Comparison of ENCODE assay signal across 28 mouse cellular contexts in genomic region chr17:36830470-36830869, GRCm38 (mm10). TPM values are rescaled to one million over a fixed set of nuclear protein-coding genes. Genes with fewer than 3 reads are reported as not detected.
A peak's percentile ranks its signal among the peaks of the same experiment; 100 is the strongest.
DNase-seq lines count a peak whose midpoint lies in the region; ATAC-seq and TF ChIP-seq lines count a peak whose summit lies in the region.
"Had no signal": no experiment of that assay in that cellular context is flagged by ENCODE, and none has a peak within 500 bp of the region (broad histone marks: within the 10 kb centered on the region; RNA-seq: fewer than 3 reads in every experiment).

No protein-coding gene starts in this region.

- H3K4me1 ChIP-seq in heart, embryonic 12.5 days (replicated peaks), result no peaks in the 10 kb centered on the region
- H3K4me1 ChIP-seq in intestine, embryonic 14.5 days (replicated peaks; ENCODE audit: control insufficient read depth, insufficient read depth, low read length), result no peaks in the 10 kb centered on the region
- no peaks in the 10 kb centered on the region for H3K4me1 ChIP-seq in intestine, postnatal 0 days (replicated peaks; ENCODE audit: control insufficient read depth, insufficient read depth, low read length)
- H3K4me1 ChIP-seq in liver, adult 2 months (ENCODE audit: control insufficient read depth, insufficient read depth, low read length), result peaks cover 3% of the 10 kb centered on the region; the same call in 1 of the 2 replicates
- H3K4me1 ChIP-seq in CH12.LX (ENCODE audit: control insufficient read depth in 1 of 2, insufficient read depth in 2 of 2), result no peaks in the 10 kb centered on the region

- no peak for TF ChIP-seq EP300 in CH12.LX (IDR thresholded peaks at IDR 0.05; ENCODE audit: low read length)

- H3K4me3 ChIP-seq in heart, embryonic 12.5 days, result no peak overlapping the region
- no peak overlapping the region for H3K4me3 ChIP-seq in intestine, embryonic 14.5 days (ENCODE audit: low read depth, low read length)
- H3K4me3 ChIP-seq in intestine, postnatal 0 days (ENCODE audit: low read depth, low read length), result no peak overlapping the region
- no peak overlapping the region for H3K4me3 ChIP-seq in liver, adult 2 months (ENCODE audit: insufficient read depth, low read depth, low read length)
- H3K4me3 ChIP-seq in CH12.LX (replicated peaks in 1 of 3; ENCODE audit: low read depth in 2 of 3, low read length in 2 of 3, poor library complexity in 1 of 3), result no peak overlapping the region

- H3K36me3 ChIP-seq in heart, embryonic 12.5 days, result no peaks in the 10 kb centered on the region
- no peaks in the 10 kb centered on the region for H3K36me3 ChIP-seq in intestine, embryonic 14.5 days (ENCODE audit: control insufficient read depth, insufficient read depth, low read length)
- no peaks in the 10 kb centered on the region for H3K36me3 ChIP-seq in intestine, postnatal 0 days (ENCODE audit: control insufficient read depth, insufficient read depth)
- no peaks in the 10 kb centered on the region for H3K36me3 ChIP-seq in liver, adult 2 months (ENCODE audit: control insufficient read depth, insufficient read depth, low read length)
- H3K36me3 ChIP-seq in CH12.LX (replicated peaks in 1 of 2; ENCODE audit: control insufficient read depth in 1 of 2, insufficient read depth in 1 of 2, low read length in 1 of 2), result no peaks in the 10 kb centered on the region
- H3K36me3 ChIP-seq: G1E had no signal

- no peak overlapping the region for H3K27ac ChIP-seq in heart, embryonic 12.5 days (ENCODE audit: poor library complexity, severe bottlenecking)
- H3K27ac ChIP-seq in intestine, embryonic 14.5 days (ENCODE audit: low read depth), result no peak overlapping the region
- H3K27ac ChIP-seq in intestine, postnatal 0 days (ENCODE audit: low read depth, low read length), result no peak overlapping the region
- H3K27ac ChIP-seq in liver, adult 2 months (replicated peaks; ENCODE audit: insufficient read depth, low read depth, low read length), result no peak overlapping the region
- H3K27ac ChIP-seq in CH12.LX (ENCODE audit: insufficient read depth, low read depth), result no peak overlapping the region

- H3K9me3 ChIP-seq in heart, embryonic 12.5 days (replicated peaks), result no peaks in the 10 kb centered on the region
- no peaks in the 10 kb centered on the region for H3K9me3 ChIP-seq in intestine, embryonic 14.5 days (ENCODE audit: control insufficient read depth, low read length)
- H3K9me3 ChIP-seq in intestine, postnatal 0 days (ENCODE audit: control insufficient read depth), result no peaks in the 10 kb centered on the region
- H3K9me3 ChIP-seq in CH12.LX (replicated peaks; ENCODE audit: low read length), result no peaks in the 10 kb centered on the region
- H3K9me3 ChIP-seq: G1E had no signal

- in situ Hi-C loops in CH12.LX (cut with MboI; ENCODE audit: low pct_ligation_motif_present, low pct_unique_long_range_greater_than_20kb, low sequenced_read_pairs), result no loop called here

- no peak for TF ChIP-seq RAD21 in CH12.LX (IDR thresholded peaks at IDR 0.05; ENCODE audit: low read depth, low read length)

- no peaks in the 10 kb centered on the region for H3K79me2 ChIP-seq in liver, adult 2 months (ENCODE audit: control insufficient read depth, insufficient read depth, low read length)
- no peaks in the 10 kb centered on the region for H3K79me2 ChIP-seq in CH12.LX (replicated peaks; ENCODE audit: control insufficient read depth, extremely low read depth, insufficient read depth, poor library complexity, severe bottlenecking)

- dilution Hi-C loops in CH12.LX (cut with MboI; ENCODE audit: extremely low pct_ligation_motif_present, extremely low pct_unique_long_range_greater_than_20kb, low sequenced_read_pairs), result no loop called here

- DNase-seq in heart, adult 11 months, result peak; percentile 60
- peak; percentile 35 for DNase-seq in intestine, embryonic 14.5 days (ENCODE audit: low spot score)
- DNase-seq in liver, adult 2 months (ENCODE audit: extremely low read depth, low read depth, low spot score), result peak; percentile 28
- DNase-seq in liver, result no peak
- no peak for DNase-seq in CH12.LX (ENCODE audit: extremely low read depth)
- DNase-seq: adrenal gland, adult 2 months; adrenal gland, adult 8-10 months; adrenal gland, postnatal 10 days; adrenal gland, postnatal 14 days; adrenal gland, postnatal 25 days; adrenal gland, postnatal 36 days; B cell, adult 2 months; cerebellum, adult 11 months; cerebellum, adult 11-12 months; cerebellum, adult 18-20 months had no signal

- no peak for TF ChIP-seq POLR2A in liver, adult 2 months (IDR thresholded peaks at IDR 0.05; ENCODE audit: extremely low read depth, insufficient read depth, low read length)
- TF ChIP-seq POLR2A in CH12.LX (IDR thresholded peaks at IDR 0.05; ENCODE audit: low read depth, low read length), result no peak

- WGBS in heart, embryonic 12.5 days, result 65% methylated on average over 3 of the region's 3 CpGs
- WGBS in intestine, embryonic 14.5 days, result 71% methylated on average over 3 of the region's 3 CpGs
- 69% methylated on average over 3 of the region's 3 CpGs for WGBS in intestine, postnatal 0 days
- 40% methylated on average over 3 of the region's 3 CpGs for WGBS in liver, adult 2 months

- H3K27me3 ChIP-seq in heart, embryonic 12.5 days (replicated peaks), result no peaks in the 10 kb centered on the region
- H3K27me3 ChIP-seq in intestine, embryonic 14.5 days (replicated peaks; ENCODE audit: control insufficient read depth, insufficient read depth, low read length), result no peaks in the 10 kb centered on the region
- H3K27me3 ChIP-seq in intestine, postnatal 0 days (replicated peaks; ENCODE audit: control insufficient read depth, insufficient read depth, low read length), result no peaks in the 10 kb centered on the region
- no peaks in the 10 kb centered on the region for H3K27me3 ChIP-seq in liver, adult 2 months (ENCODE audit: control insufficient read depth, insufficient read depth, low read length)
- peaks cover 23% of the 10 kb centered on the region for H3K27me3 ChIP-seq in CH12.LX (replicated peaks)

- no peak overlapping the region for H3K9ac ChIP-seq in heart, embryonic 12.5 days
- no peak overlapping the region for H3K9ac ChIP-seq in intestine, embryonic 14.5 days (ENCODE audit: low read length)
- no peak overlapping the region for H3K9ac ChIP-seq in intestine, postnatal 0 days (ENCODE audit: low read depth, low read length)
- no peak overlapping the region for H3K9ac ChIP-seq in liver, adult 2 months (ENCODE audit: low read depth, low read length)
- no peak overlapping the region for H3K9ac ChIP-seq in CH12.LX (ENCODE audit: insufficient read depth, low read depth)

- TF ChIP-seq CTCF in intestine, postnatal 0 days (IDR thresholded peaks at IDR 0.05; ENCODE audit: low read depth), result no peak
- no peak for TF ChIP-seq CTCF in liver, adult 2 months (IDR thresholded peaks at IDR 0.05; ENCODE audit: low read depth, low read length)
- no peak for TF ChIP-seq CTCF in CH12.LX (conservative IDR thresholded peaks at IDR 0.05 in 1 of 2, IDR thresholded peaks at IDR 0.05 in 1 of 2; ENCODE audit: low read depth in 2 of 2, low read length in 2 of 2)

- H3K4me2 ChIP-seq in heart, embryonic 12.5 days, result no peak overlapping the region
- H3K4me2 ChIP-seq in intestine, embryonic 14.5 days (ENCODE audit: low read length), result no peak overlapping the region
- no peak overlapping the region for H3K4me2 ChIP-seq in intestine, postnatal 0 days (replicated peaks; ENCODE audit: low read depth)
- no peak overlapping the region for H3K4me2 ChIP-seq in CH12.LX (ENCODE audit: insufficient read depth, low read depth, poor library complexity, severe bottlenecking)

- ATAC-seq in heart, embryonic 12.5 days (ENCODE audit: insufficient number of reproducible peaks, low FRiP score), result no peak
- ATAC-seq in intestine, embryonic 14.5 days (replicated peaks; ENCODE audit: low FRiP score, low TSS enrichment, low read depth), result no peak
- ATAC-seq in intestine, postnatal 0 days, result no peak
- no peak for ATAC-seq in megakaryocyte-erythroid progenitor cell, adult 5-6 weeks (replicated peaks; ENCODE audit: low FRiP score, low TSS enrichment, poor library complexity, severe bottlenecking)
- ATAC-seq: activated CD4-positive, CD25-positive, alpha-beta regulatory T cell, adult 4 months; CD4-positive, CD25-positive, alpha-beta regulatory T cell, adult 4 months; Patski had no signal

RNA-seq across cellular contexts. Expression of gene Trim26, which starts 6.5 kb away (rescaled TPM):
- 28.8 and 28.9 TPM in 2 replicates for polyA plus RNA-seq in heart, embryonic 12.5 days (2016; fragmentation: Nextera tagmentation; extraction: Ambion mirVana)
- polyA plus RNA-seq in intestine, embryonic 14.5 days (2014; fragmentation: Nextera tagmentation; extraction: Ambion mirVana), result 40.0 and 41.9 TPM in 2 replicates
- polyA plus RNA-seq in intestine, postnatal 0 days (2015; fragmentation: Nextera tagmentation; extraction: Ambion mirVana), result 27.4 and 32.2 TPM in 2 replicates
- 13.5 and 14.0 TPM in 2 replicates for total RNA-seq in liver, adult 2 months (2014; rRNA removed)
- polyA plus RNA-seq in liver, adult 2 months (2012; rRNA removed), result 25.8 and 27.0 TPM in 2 replicates
- total RNA-seq in CH12.LX (2012; rRNA removed) (17.1 and 19.1 TPM in 2 replicates), CH12.LX (2014; rRNA removed) (13.6 and 14.2 TPM in 2 replicates)
- polyA plus RNA-seq in CH12.LX (2012; ENCODE audit: insufficient read length, low read depth), result 67.0 and 67.1 TPM in 2 replicates
- 13.0 and 13.6 TPM in 2 replicates for total RNA-seq in megakaryocyte-erythroid progenitor cell, adult 5-6 weeks (2014; fragmentation: Nextera tagmentation)
- total RNA-seq in megakaryocyte-erythroid progenitor cell, adult 5-6 weeks (2017), result 7.7 and 9.3 TPM in 2 replicates

RNA-seq across cellular contexts. Expression of gene H2-M10.6, which starts 18.5 kb away (rescaled TPM):
- not detected in 2 replicates for polyA plus RNA-seq in heart, embryonic 12.5 days (2016; fragmentation: Nextera tagmentation; extraction: Ambion mirVana)
- not detected in 2 replicates for polyA plus RNA-seq in intestine, embryonic 14.5 days (2014; fragmentation: Nextera tagmentation; extraction: Ambion mirVana)
- polyA plus RNA-seq in intestine, postnatal 0 days (2015; fragmentation: Nextera tagmentation; extraction: Ambion mirVana), result not detected in 2 replicates
- total RNA-seq in liver, adult 2 months (2014; rRNA removed), result not detected in 2 replicates
- polyA plus RNA-seq in liver, adult 2 months (2012; rRNA removed), result not detected in 2 replicates
- total RNA-seq in CH12.LX (2012; rRNA removed) (not detected in 2 replicates), CH12.LX (2014; rRNA removed) (not detected in 2 replicates)
- polyA plus RNA-seq in CH12.LX (2012; ENCODE audit: insufficient read length, low read depth), result 0.20 and 0.27 TPM in 2 replicates
- total RNA-seq in megakaryocyte-erythroid progenitor cell, adult 5-6 weeks (2014; fragmentation: Nextera tagmentation), result not detected in 2 replicates
- not detected in 2 replicates for total RNA-seq in megakaryocyte-erythroid progenitor cell, adult 5-6 weeks (2017)
- total RNA-seq: adrenal gland, adult 18-20 months; adrenal gland, adult 2 months; adrenal gland, adult 8-10 months; adrenal gland, postnatal 10 days; adrenal gland, postnatal 14 days; adrenal gland, postnatal 25 days; adrenal gland, postnatal 36 days; adrenal gland, postnatal 4 days; ES-E14; G1E; MEL had no signal
- polyA plus RNA-seq: activated CD4-positive, CD25-positive, alpha-beta regulatory T cell, adult 4 months; adrenal gland, adult 2 months; brain, embryonic 14.5 days; C2C12; CD4-positive, CD25-positive, alpha-beta regulatory T cell, adult 4 months; G1E; Patski had no signal

RNA-seq across cellular contexts. Expression of gene Trim15, which starts 36.5 kb away (rescaled TPM):
- 0.40 and 0.47 TPM in 2 replicates for polyA plus RNA-seq in heart, embryonic 12.5 days (2016; fragmentation: Nextera tagmentation; extraction: Ambion mirVana)
- polyA plus RNA-seq in intestine, embryonic 14.5 days (2014; fragmentation: Nextera tagmentation; extraction: Ambion mirVana), result 1.2 and 1.3 TPM in 2 replicates
- 16.4 and 23.0 TPM in 2 replicates for polyA plus RNA-seq in intestine, postnatal 0 days (2015; fragmentation: Nextera tagmentation; extraction: Ambion mirVana)
- not detected in 2 replicates for total RNA-seq in liver, adult 2 months (2014; rRNA removed)
- not detected in 2 replicates for polyA plus RNA-seq in liver, adult 2 months (2012; rRNA removed)
- total RNA-seq in CH12.LX (2012; rRNA removed) (not detected in 2 replicates), CH12.LX (2014; rRNA removed) (not detected in 2 replicates)
- 0.14 TPM in 1 of 2 replicates, not detected in the other for polyA plus RNA-seq in CH12.LX (2012; ENCODE audit: insufficient read length, low read depth)
- total RNA-seq in megakaryocyte-erythroid progenitor cell, adult 5-6 weeks (2014; fragmentation: Nextera tagmentation), result not detected in 2 replicates
- not detected in 2 replicates for total RNA-seq in megakaryocyte-erythroid progenitor cell, adult 5-6 weeks (2017)
- total RNA-seq: adrenal gland, adult 18-20 months; adrenal gland, adult 2 months; adrenal gland, postnatal 10 days; adrenal gland, postnatal 14 days; adrenal gland, postnatal 25 days; adrenal gland, postnatal 4 days; ES-E14; MEL had no signal
- polyA plus RNA-seq: activated CD4-positive, CD25-positive, alpha-beta regulatory T cell, adult 4 months; adrenal gland, adult 2 months; G1E had no signal

RNA-seq across cellular contexts. Expression of gene Trim10, which starts 38.9 kb away (rescaled TPM):
- 23.6 and 27.0 TPM in 2 replicates for polyA plus RNA-seq in heart, embryonic 12.5 days (2016; fragmentation: Nextera tagmentation; extraction: Ambion mirVana)
- polyA plus RNA-seq in intestine, embryonic 14.5 days (2014; fragmentation: Nextera tagmentation; extraction: Ambion mirVana), result 0.97 and 1.6 TPM in 2 replicates
- polyA plus RNA-seq in intestine, postnatal 0 days (2015; fragmentation: Nextera tagmentation; extraction: Ambion mirVana), result 0.07 and 0.21 TPM in 2 replicates
- 0.07 TPM in 1 of 2 replicates, not detected in the other for total RNA-seq in liver, adult 2 months (2014; rRNA removed)
- polyA plus RNA-seq in liver, adult 2 months (2012; rRNA removed), result not detected in 2 replicates
- not detected in 2 replicates for total RNA-seq in CH12.LX (2012; rRNA removed)
- not detected in 2 replicates for total RNA-seq in CH12.LX (2014; rRNA removed)
- not detected in 2 replicates for polyA plus RNA-seq in CH12.LX (2012; ENCODE audit: insufficient read length, low read depth)
- total RNA-seq in megakaryocyte-erythroid progenitor cell, adult 5-6 weeks (2014; fragmentation: Nextera tagmentation), result 7.5 and 9.6 TPM in 2 replicates
- 13.8 and 24.1 TPM in 2 replicates for total RNA-seq in megakaryocyte-erythroid progenitor cell, adult 5-6 weeks (2017)
- total RNA-seq: ES-E14 had no signal
- polyA plus RNA-seq: C2C12 had no signal

RNA-seq across cellular contexts. Expression of gene H2-M10.5, which starts 57.8 kb away (rescaled TPM):
- polyA plus RNA-seq in heart, embryonic 12.5 days (2016; fragmentation: Nextera tagmentation; extraction: Ambion mirVana), result not detected in 2 replicates
- polyA plus RNA-seq in intestine, embryonic 14.5 days (2014; fragmentation: Nextera tagmentation; extraction: Ambion mirVana), result not detected in 2 replicates
- not detected in 2 replicates for polyA plus RNA-seq in intestine, postnatal 0 days (2015; fragmentation: Nextera tagmentation; extraction: Ambion mirVana)
- not detected in 2 replicates for total RNA-seq in liver, adult 2 months (2014; rRNA removed)
- polyA plus RNA-seq in liver, adult 2 months (2012; rRNA removed), result not detected in 2 replicates
- total RNA-seq in CH12.LX (2012; rRNA removed) (not detected in 2 replicates), CH12.LX (2014; rRNA removed) (not detected in 2 replicates)
- polyA plus RNA-seq in CH12.LX (2012; ENCODE audit: insufficient read length, low read depth), result not detected in 2 replicates
- not detected in 2 replicates for total RNA-seq in megakaryocyte-erythroid progenitor cell, adult 5-6 weeks (2014; fragmentation: Nextera tagmentation)
- not detected in 2 replicates for total RNA-seq in megakaryocyte-erythroid progenitor cell, adult 5-6 weeks (2017)
- total RNA-seq: adrenal gland, adult 18-20 months; adrenal gland, adult 2 months; adrenal gland, adult 8-10 months; adrenal gland, postnatal 10 days; adrenal gland, postnatal 14 days; adrenal gland, postnatal 25 days; adrenal gland, postnatal 36 days; adrenal gland, postnatal 4 days; ES-E14; G1E; MEL had no signal
- polyA plus RNA-seq: activated CD4-positive, CD25-positive, alpha-beta regulatory T cell, adult 4 months; adrenal gland, adult 2 months; brain, embryonic 14.5 days; C2C12; CD4-positive, CD25-positive, alpha-beta regulatory T cell, adult 4 months; G1E; Patski had no signal

Comparison
In these comparisons a context has a peak if more than half of its experiments do, and no peak if none do; other contexts are left out.
1. DNase-seq: peak in heart, adult 11 months (single experiment), intestine, embryonic 14.5 days (single experiment) and liver, adult 2 months (single experiment); none in liver (single experiment) and CH12.LX (single experiment).